Mouse (Mus musculus): ENCODE results near the gene Cacna1a.
A peak's percentile ranks its signal among the peaks of the same experiment; 100 is the strongest.

Cacna1a gene

GRCm38 (mm10) chr8:84689091-84689915, 301.1 kb downstream of the Cacna1a start:
- peak; percentile 73 to 85 for DNase-seq (ENCODE audit: low spot score in 2 of 2)
